Mouse (Mus musculus) frontal cortex, adult (tissue): ENCODE data around the gene Lonp2.

ENCODE experiments used
- ATAC-seq: cut with Nextera tagmentation; 2 replicates; pipeline ENCODE4 v1.9.2; 2017; ENCODE audit warnings: mild to moderate bottlenecking, moderate library complexity, mixed read lengths; ENCODE audit not compliant: low TSS enrichment

The Lonp2 gene

GRCm38 (mm10) chr8:86749842-86750241 lies 126.0 kb downstream of the Lonp2 start:
- no peak for ATAC-seq

GRCm38 (mm10) chr8:86756948-86757733 lies 133.3 kb downstream of the Lonp2 start:
- peak; percentile 91 for ATAC-seq

GRCm38 (mm10) chr8:86758651-86759050 lies 134.8 kb downstream of the Lonp2 start:
- ATAC-seq = no peak

GRCm38 (mm10) chr8:86759090-86759491 lies 135.2 kb downstream of the Lonp2 start:
- ATAC-seq = no peak

- ATAC-seq = no peak
Measured at GRCm38 (mm10) chr8:86760746-86761145, 136.9 kb downstream of the Lonp2 start.

- ATAC-seq = no peak
Measured at GRCm38 (mm10) chr8:86762806-86763205, 139.0 kb downstream of the Lonp2 start.

GRCm38 (mm10) chr8:86765155-86765554 lies 141.3 kb downstream of the Lonp2 start:
- ATAC-seq = no peak

GRCm38 (mm10) chr8:86765669-86766068 lies 141.8 kb downstream of the Lonp2 start:
- no peak for ATAC-seq

- ATAC-seq = 0 out of 2 replicates have a peak, but pooled peaks have one; percentile 24
Measured at GRCm38 (mm10) chr8:86766548-86767211, 142.8 kb downstream of the Lonp2 start.

GRCm38 (mm10) chr8:86768499-86768898 lies 144.7 kb downstream of the Lonp2 start:
- peak; percentile 74 for ATAC-seq

- no peak for ATAC-seq
Measured at GRCm38 (mm10) chr8:86769945-86770715, 146.3 kb downstream of the Lonp2 start.
